Mouse (Mus musculus): Measurements from ENCODE around the gene Fmod. TPM values are rescaled to one million over a fixed set of nuclear protein-coding genes. Genes with fewer than 3 reads are reported as not detected.
A peak's percentile ranks its signal among the peaks of the same experiment; 100 is the strongest.

Fmod gene
- polyA plus RNA-seq, 1 experiment = 3.6 TPM

- no peak for TF ChIP-seq POLR2A (IDR thresholded peaks at IDR 0.05; ENCODE audit: control insufficient read depth, low read depth, low read length)
- TF ChIP-seq CTCF (IDR thresholded peaks at IDR 0.05; ENCODE audit: control insufficient read depth, insufficient read depth, insufficient replicate concordance, low read depth, low read length) = no peak
- H3K4me3 ChIP-seq (ENCODE audit: control insufficient read depth, low read depth, low read length) = no peak overlapping the region
- no peaks in the 10 kb centered on the region for H3K36me3 ChIP-seq (ENCODE audit: control insufficient read depth, insufficient read depth, low read length)
- peak overlapping the region; percentile 59; the same call in 1 of the 2 replicates for H3K27ac ChIP-seq (ENCODE audit: control insufficient read depth, insufficient read depth, low read depth, low read length)
- H3K27me3 ChIP-seq (ENCODE audit: control insufficient read depth, insufficient read depth, low read length) = no peaks in the 10 kb centered on the region
- peaks cover 32% of the 10 kb centered on the region for H3K4me1 ChIP-seq (ENCODE audit: control insufficient read depth, insufficient read depth, low read length)
These were observed 59.3 kb downstream of the Fmod start for GRCm38 (mm10) chr1:134096264-134096934.

- H3K4me3 ChIP-seq (ENCODE audit: control insufficient read depth, low read depth, low read length) = no peak overlapping the region
- no peaks in the 10 kb centered on the region for H3K36me3 ChIP-seq (ENCODE audit: control insufficient read depth, insufficient read depth, low read length)
- TF ChIP-seq CTCF (IDR thresholded peaks at IDR 0.05; ENCODE audit: control insufficient read depth, insufficient read depth, insufficient replicate concordance, low read depth, low read length) = no peak
- TF ChIP-seq POLR2A (IDR thresholded peaks at IDR 0.05; ENCODE audit: control insufficient read depth, low read depth, low read length) = no peak
- H3K27ac ChIP-seq (ENCODE audit: control insufficient read depth, insufficient read depth, low read depth, low read length) = peak overlapping the region; percentile 5; the same call in 1 of the 2 replicates
- H3K4me1 ChIP-seq (ENCODE audit: control insufficient read depth, insufficient read depth, low read length) = peaks cover 29% of the 10 kb centered on the region
- no peaks in the 10 kb centered on the region for H3K27me3 ChIP-seq (ENCODE audit: control insufficient read depth, insufficient read depth, low read length)
These were observed 60.2 kb downstream of the Fmod start for GRCm38 (mm10) chr1:134097080-134097855.

Other genes starting within 250 kb of the Fmod start
- 21.8 and 22.8 TPM in 2 replicates for gene Atp2b4, start 236.2 kb upstream of the Fmod start, polyA plus RNA-seq (2012; rRNA removed)
- 0.86 and 1.5 TPM in 2 replicates for gene Optc, start 129.3 kb upstream of the Fmod start, polyA plus RNA-seq (2012; rRNA removed)
- 4.3 and 4.7 TPM in 2 replicates for gene Prelp, start 115.8 kb upstream of the Fmod start, polyA plus RNA-seq (2012; rRNA removed)
- 2.9 and 4.1 TPM in 2 replicates for gene Btg2, start 41.9 kb downstream of the Fmod start, polyA plus RNA-seq (2012; rRNA removed)
- 8.7 and 10.4 TPM in 2 replicates for gene Chit1, start 74.0 kb downstream of the Fmod start, polyA plus RNA-seq (2012; rRNA removed)
- 0.05 TPM in 1 of 2 replicates, not detected in the other for gene Chil1, start 144.9 kb downstream of the Fmod start, polyA plus RNA-seq (2012; rRNA removed)
- gene Mybph, start 156.2 kb downstream of the Fmod start, polyA plus RNA-seq (2012; rRNA removed) = 0.16 and 0.20 TPM in 2 replicates
- gene Adora1, start 198.2 kb downstream of the Fmod start, polyA plus RNA-seq (2012; rRNA removed) = 19.4 and 28.0 TPM in 2 replicates